Mouse (Mus musculus): ENCODE measurements around the gene Fam241b. TPM values are rescaled to one million over a fixed set of nuclear protein-coding genes. Genes with fewer than 3 reads are reported as not detected.

The Fam241b gene
- total RNA-seq, 1 experiment = 7.5 TPM

- Histone ChIP-seq H3K9me3 (ENCODE audit: control insufficient read depth, insufficient read depth, low read depth, low read length) (no peaks in the 10 kb centered on the region), H3K4me1 (ENCODE audit: control insufficient read depth in 2 of 2, insufficient read depth in 2 of 2, low read length in 2 of 2, poor library complexity in 1 of 2) (peaks cover 11 to 23% of the 10 kb centered on the region in 2 experiments), H3K9ac (ENCODE audit: insufficient read depth, low read depth, low read length, poor library complexity, severe bottlenecking) (no peak overlapping the region), H3K4me3 (ENCODE audit: insufficient read depth in 1 of 2, low read depth in 1 of 2, low read length in 2 of 2, poor library complexity in 1 of 2, severe bottlenecking in 1 of 2) (no peak overlapping the region), H3K27ac (ENCODE audit: insufficient read depth, low read depth, low read length, poor library complexity, severe bottlenecking) (peak overlapping the region; percentile 33; the same call in 1 of the 2 replicates), H3K36me3 (ENCODE audit: control insufficient read depth, insufficient read depth, low read length, poor library complexity, severe bottlenecking) (no peaks in the 10 kb centered on the region)
- TF ChIP-seq ZC3H11A (IDR thresholded peaks at IDR 0.05; ENCODE audit: borderline replicate concordance, low read depth, low read length) = no peak
- no peak for TF ChIP-seq ZNF384 (IDR thresholded peaks at IDR 0.05; ENCODE audit: low read depth, low read length)
- TF ChIP-seq CHD2 (IDR thresholded peaks at IDR 0.05; ENCODE audit: low read depth, low read length) = no peak
- TF ChIP-seq MAFK (IDR thresholded peaks at IDR 0.05; ENCODE audit: insufficient read depth, low read depth, low read length) = no peak
- TF ChIP-seq HCFC1 (IDR thresholded peaks at IDR 0.05; ENCODE audit: borderline replicate concordance, insufficient read depth, low read length) = no peak
- DNase-seq (ENCODE audit: low read depth, low spot score) = no peak
- in situ Hi-C loops (cut with MboI; ENCODE audit: low sequenced_read_pairs in 2 of 2, unreplicated experiment in 2 of 2) = no loop called here
Observed at GRCm38 (mm10) chr10:62060969-62061678, 82.6 kb downstream of the Fam241b start.

DNA sequence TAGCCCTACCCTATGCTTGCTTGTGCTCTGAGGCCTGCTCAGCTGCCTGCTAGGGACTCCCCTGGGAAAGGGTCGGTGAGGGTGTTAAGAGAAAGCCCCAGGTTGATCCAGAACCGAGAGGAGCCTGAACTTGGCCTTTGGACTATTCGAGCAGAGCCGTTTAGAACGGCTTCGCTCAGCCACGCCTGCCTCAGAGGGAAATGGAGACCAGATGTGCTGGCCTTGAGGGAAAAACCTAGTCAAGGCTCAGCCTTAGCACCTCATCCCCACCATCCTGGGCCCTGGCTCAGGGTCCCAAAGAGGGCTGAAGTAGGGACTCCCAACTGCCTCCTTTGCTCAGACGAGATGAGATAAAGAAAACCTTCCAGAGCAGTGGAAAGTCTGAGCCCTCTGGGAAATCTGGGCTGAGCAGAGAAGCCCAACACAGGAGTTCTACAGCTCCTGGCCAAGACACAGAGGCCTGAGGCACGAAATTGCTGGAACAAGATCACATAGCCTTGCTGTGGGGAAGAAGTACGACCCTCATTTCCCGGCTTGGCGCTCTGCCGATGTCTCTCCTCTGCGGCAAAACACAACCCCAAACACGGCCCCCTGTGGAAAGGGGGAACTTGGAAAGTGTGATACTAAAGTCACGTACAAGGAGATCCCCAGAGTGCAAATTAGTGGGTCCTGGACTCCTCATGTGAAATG, 83.4 kb downstream of the Fam241b start:
- in situ Hi-C loops (cut with MboI; ENCODE audit: low sequenced_read_pairs in 2 of 2, unreplicated experiment in 2 of 2) = no loop called here
- no peaks in the 10 kb centered on the region for H3K9me3 ChIP-seq (ENCODE audit: control insufficient read depth, insufficient read depth, low read depth, low read length)

GRCm38 (mm10) chr10:62058508-62059375, 85.0 kb downstream of the Fam241b start:
- no peak overlapping the region for H3K27ac ChIP-seq (ENCODE audit: insufficient read depth, low read depth, low read length, poor library complexity, severe bottlenecking)
- H3K9ac ChIP-seq (ENCODE audit: insufficient read depth, low read depth, low read length, poor library complexity, severe bottlenecking) = no peak overlapping the region
- in situ Hi-C loops (cut with MboI; ENCODE audit: low sequenced_read_pairs in 2 of 2, unreplicated experiment in 2 of 2) = no loop called here

More for the DNA sequence above, 83.4 kb downstream of the Fam241b start:
- Histone ChIP-seq H3K4me3 (ENCODE audit: insufficient read depth in 1 of 2, low read depth in 1 of 2, low read length in 2 of 2, poor library complexity in 1 of 2, severe bottlenecking in 1 of 2) (no peak overlapping the region), H3K9ac (ENCODE audit: insufficient read depth, low read depth, low read length, poor library complexity, severe bottlenecking) (no peak overlapping the region), H3K4me1 (ENCODE audit: control insufficient read depth in 2 of 2, insufficient read depth in 2 of 2, low read length in 2 of 2, poor library complexity in 1 of 2) (peaks cover 11 to 23% of the 10 kb centered on the region in 2 experiments), H3K36me3 (ENCODE audit: control insufficient read depth, insufficient read depth, low read length, poor library complexity, severe bottlenecking) (no peaks in the 10 kb centered on the region), H3K27ac (ENCODE audit: insufficient read depth, low read depth, low read length, poor library complexity, severe bottlenecking) (no peak overlapping the region)
- DNase-seq (ENCODE audit: low read depth, low spot score) = no peak
- no peak for TF ChIP-seq CHD2 (IDR thresholded peaks at IDR 0.05; ENCODE audit: low read depth, low read length)
- TF ChIP-seq ZC3H11A (IDR thresholded peaks at IDR 0.05; ENCODE audit: borderline replicate concordance, low read depth, low read length) = no peak
- no peak for TF ChIP-seq ZNF384 (IDR thresholded peaks at IDR 0.05; ENCODE audit: low read depth, low read length)
- no peak for TF ChIP-seq HCFC1 (IDR thresholded peaks at IDR 0.05; ENCODE audit: borderline replicate concordance, insufficient read depth, low read length)
- no peak for TF ChIP-seq MAFK (IDR thresholded peaks at IDR 0.05; ENCODE audit: insufficient read depth, low read depth, low read length)

More at GRCm38 (mm10) chr10:62058508-62059375, 85.0 kb downstream of the Fam241b start:
- no peaks in the 10 kb centered on the region for H3K36me3 ChIP-seq (ENCODE audit: control insufficient read depth, insufficient read depth, low read length, poor library complexity, severe bottlenecking)
- H3K9me3 ChIP-seq (ENCODE audit: control insufficient read depth, insufficient read depth, low read depth, low read length) = no peaks in the 10 kb centered on the region
- peaks cover 11 to 23% of the 10 kb centered on the region in 2 experiments for H3K4me1 ChIP-seq (ENCODE audit: control insufficient read depth in 2 of 2, insufficient read depth in 2 of 2, low read length in 2 of 2, poor library complexity in 1 of 2)
- no peak for TF ChIP-seq ZC3H11A (IDR thresholded peaks at IDR 0.05; ENCODE audit: borderline replicate concordance, low read depth, low read length)
- no peak for TF ChIP-seq ZNF384 (IDR thresholded peaks at IDR 0.05; ENCODE audit: low read depth, low read length)
- no peak for TF ChIP-seq MAFK (IDR thresholded peaks at IDR 0.05; ENCODE audit: insufficient read depth, low read depth, low read length)
- no peak for TF ChIP-seq CHD2 (IDR thresholded peaks at IDR 0.05; ENCODE audit: low read depth, low read length)
- TF ChIP-seq HCFC1 (IDR thresholded peaks at IDR 0.05; ENCODE audit: borderline replicate concordance, insufficient read depth, low read length) = no peak
- DNase-seq (ENCODE audit: low read depth, low spot score) = no peak
- peak overlapping the region in 1 of 2 experiments; percentile 39; a peak in 1 of 4 replicates for H3K4me3 ChIP-seq (ENCODE audit: insufficient read depth in 1 of 2, low read depth in 1 of 2, low read length in 2 of 2, poor library complexity in 1 of 2, severe bottlenecking in 1 of 2)

Other genes starting within 250 kb of the Fam241b start
- gene Col13a1, start 164.8 kb downstream of the Fam241b start, total RNA-seq (2012; rRNA removed) = 4.2 and 4.7 TPM in 2 replicates
- gene Neurog3, start 10.8 kb downstream of the Fam241b start, total RNA-seq (2012; rRNA removed) = 0.63 and 0.94 TPM in 2 replicates
- gene Tspan15, start 87.3 kb upstream of the Fam241b start, total RNA-seq (2012; rRNA removed) = 10.1 and 26.3 TPM in 2 replicates
- 0.18 and 0.26 TPM in 2 replicates for gene Tacr2, start 108.5 kb upstream of the Fam241b start, total RNA-seq (2012; rRNA removed)
- 18.8 and 22.6 TPM in 2 replicates for gene Hk1, start 236.0 kb upstream of the Fam241b start, total RNA-seq (2012; rRNA removed)

All from ES-E14 (cell line).